Mouse (Mus musculus): ENCODE measurements at regions not wholly inside any gene's neighbourhood (a gene's known extent, or its start where the extent isn't known, plus 50 kb on each side); places are given as distances from the start of the nearest gene placed in this dataset.

DNA sequence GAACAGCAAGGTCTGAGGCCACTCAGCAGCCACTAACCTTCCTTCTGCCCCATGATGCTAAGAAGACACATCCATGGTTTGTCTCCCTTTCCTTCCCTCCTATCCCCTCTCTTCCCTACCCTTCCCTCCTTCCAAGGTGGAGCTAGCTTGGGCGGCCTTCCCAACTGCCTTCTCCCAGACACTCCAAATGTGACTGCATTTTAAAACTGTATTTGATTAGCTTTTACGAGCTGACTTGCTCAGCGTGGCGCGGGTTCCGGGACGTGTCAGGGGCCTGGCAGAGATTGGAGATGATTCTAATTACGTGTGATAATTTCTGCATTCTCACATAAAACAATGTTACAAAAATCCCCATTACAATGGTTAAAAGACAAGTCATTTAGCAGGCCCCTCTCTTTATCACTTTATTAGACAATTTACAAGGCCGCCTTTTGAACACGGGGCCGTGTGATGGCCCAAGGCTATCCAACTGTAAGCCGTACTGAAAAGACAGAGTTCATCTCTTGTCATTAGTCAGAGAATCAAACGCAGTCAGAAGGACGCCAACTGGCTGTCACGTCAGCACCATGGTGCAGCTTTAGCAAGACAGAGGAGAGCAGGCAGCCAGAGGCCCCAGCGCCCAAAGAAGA lies 108.2 kb downstream of the Cryba4 start:
- in situ Hi-C loops (cut with MboI; ENCODE audit: unreplicated experiment in 2 of 2) = no loop called here

- in situ Hi-C loops (cut with MboI; ENCODE audit: unreplicated experiment in 2 of 2) = loop anchor here (5.0 to 25.0 kb wide), 6 partner anchors 219 to 1666 kb away; partner anchors contain the start of gene Ttc28 (in 1 of the 2)
Measured at GRCm38 (mm10) chr5:112153675-112154085, 98.6 kb downstream of the Cryba4 start.

- in situ Hi-C loops (cut with MboI; ENCODE audit: unreplicated experiment in 2 of 2) = loop anchor here (5.0 to 25.0 kb wide), 7 partner anchors 220 to 1667 kb away; partner anchors contain the start of gene Ttc28 (in 1 of the 2)
Measured at GRCm38 (mm10) chr5:112154650-112155049, 97.7 kb downstream of the Cryba4 start.

GRCm38 (mm10) chr5:112155051-112155450 lies 97.3 kb downstream of the Cryba4 start:
- in situ Hi-C loops (cut with MboI; ENCODE audit: unreplicated experiment in 2 of 2) = loop anchor here (5.0 to 25.0 kb wide), 6 partner anchors 220 to 1668 kb away; partner anchors contain the start of gene Ttc28 (in 1 of the 2)

GRCm38 (mm10) chr5:112156005-112156404 lies 96.3 kb downstream of the Cryba4 start:
- in situ Hi-C loops (cut with MboI; ENCODE audit: unreplicated experiment in 2 of 2) = loop anchor here (5.0 to 25.0 kb wide), 6 partner anchors 221 to 1669 kb away; partner anchors contain the start of gene Ttc28 (in 1 of the 2)

- in situ Hi-C loops (cut with MboI; ENCODE audit: unreplicated experiment in 2 of 2) = loop anchor here (25.0 kb wide), 3 partner anchors 1279 to 1679 kb away; partner anchors contain the start of gene Ttc28 (in 1 of the 2)
Measured at GRCm38 (mm10) chr5:112166410-112167175, 85.7 kb downstream of the Cryba4 start.

DNA sequence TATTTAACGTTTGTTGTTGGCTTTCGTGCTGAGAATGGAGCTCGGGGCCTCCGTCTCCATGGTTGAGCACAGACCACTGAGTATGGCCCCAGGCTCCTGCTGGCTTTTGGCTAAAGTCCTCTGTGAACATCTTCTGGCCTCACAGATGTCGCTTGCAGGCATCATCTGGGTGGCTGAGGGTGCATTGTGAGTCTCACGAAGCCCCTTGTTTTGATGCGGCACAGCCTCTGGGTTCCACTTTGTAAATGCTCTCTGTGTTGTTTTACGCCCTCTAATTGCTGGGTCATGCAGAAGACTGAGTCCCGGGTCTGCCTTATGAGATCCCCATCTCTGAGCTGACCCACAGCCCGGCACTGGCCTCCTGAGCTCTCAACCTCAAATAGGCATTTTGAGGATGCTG lies 84.5 kb downstream of the Cryba4 start:
- in situ Hi-C loops (cut with MboI; ENCODE audit: unreplicated experiment in 2 of 2) = loop anchor here (25.0 kb wide), 3 partner anchors 1280 to 1680 kb away; partner anchors contain the start of gene Ttc28 (in 1 of the 2)

- in situ Hi-C loops (cut with MboI; ENCODE audit: unreplicated experiment in 2 of 2) = loop anchor here (25.0 kb wide), 3 partner anchors 1284 to 1684 kb away; partner anchors contain the start of gene Ttc28 (in 1 of the 2)
Measured at GRCm38 (mm10) chr5:112171325-112171724, 81.0 kb downstream of the Cryba4 start.

- in situ Hi-C loops (cut with MboI; ENCODE audit: unreplicated experiment in 2 of 2) = no loop called here
Measured at GRCm38 (mm10) chr5:112179213-112180057, 72.9 kb downstream of the Cryba4 start.

- in situ Hi-C loops (cut with MboI; ENCODE audit: unreplicated experiment in 2 of 2) = no loop called here
Measured at GRCm38 (mm10) chr5:112182775-112183174, 69.5 kb downstream of the Cryba4 start.

GRCm38 (mm10) chr5:112195667-112196066 lies 56.7 kb downstream of the Cryba4 start:
- in situ Hi-C loops (cut with MboI; ENCODE audit: unreplicated experiment in 2 of 2) = no loop called here

Measured in v-Abl transformed pro-B cells (cell line).